Mouse (Mus musculus) lung, embryonic 16.5 days (tissue): ENCODE results near the gene Iqsec1. TPM values are rescaled to one million over a fixed set of nuclear protein-coding genes. Genes with fewer than 3 reads are reported as not detected.

Source experiments
- ATAC-seq: fragments of 200-750 bp; cut with Nextera tagmentation; 2 replicates; pipeline ENCODE4 v1.8.0; 2017; ENCODE audit warnings: low read depth, mild to moderate bottlenecking, moderate library complexity
- H3K27ac ChIP-seq: fragments of 300-500 bp; sonication (generic); 2 replicates; pipeline ENCODE4 v1.5.1; 2014; ENCODE audit warnings: mild to moderate bottlenecking, control low read depth, low read length
- H3K27me3 ChIP-seq: fragments of 300-500 bp; sonication (generic); 2 replicates; pipeline ENCODE4 v1.6.1; 2014; ENCODE audit warnings: low read depth, low read length, mixed read lengths; ENCODE audit not compliant: control insufficient read depth, insufficient read depth
- H3K36me3 ChIP-seq: fragments of 300-500 bp; sonication (generic); 2 replicates; pipeline ENCODE4 v1.6.1; 2014; ENCODE audit warnings: low read length; ENCODE audit not compliant: control insufficient read depth, insufficient read depth
- H3K4me1 ChIP-seq: fragments of 300-500 bp; sonication (generic); replicated peaks from 2 replicates; pipeline ENCODE4 v1.6.1; 2014; ENCODE audit warnings: low read length, mixed read lengths; ENCODE audit not compliant: control insufficient read depth, insufficient read depth
- H3K4me2 ChIP-seq: fragments of 300-500 bp; sonication (generic); 2 replicates; pipeline ENCODE4 v1.6.1; 2014; ENCODE audit warnings: low read depth, low read length, control low read depth
- H3K4me3 ChIP-seq: fragments of 300-500 bp; sonication (generic); 2 replicates; pipeline ENCODE4 v1.5.1; 2014; ENCODE audit warnings: mild to moderate bottlenecking, low read length, control low read depth
- H3K9ac ChIP-seq: fragments of 300-500 bp; sonication (generic); 2 replicates; pipeline ENCODE4 v1.6.1; 2014; ENCODE audit warnings: low read length, control low read depth
- H3K9me3 ChIP-seq: fragments of 300-500 bp; sonication (generic); 2 replicates; pipeline ENCODE4 v1.6.1; 2016; ENCODE audit warnings: low read length; ENCODE audit not compliant: control insufficient read depth
- WGBS: fragments of 180-500 bp; shearing (Covaris S2); extraction: QIAGEN DNeasy Blood & Tissue Kit; methylation state at CpG from one replicate; pipeline ENCODE4 v1.1.7; 2014; 5-methylcytosine and 5-hydroxymethylcytosine counted together
- polyA plus RNA-seq: library from polyadenylated mRNA; unstranded; fragments of >200 nt; fragmentation: Nextera tagmentation; extraction: Ambion mirVana; gene quantifications from 2 replicates; pipeline ENCODE4 v1.2.1, GENCODE M21; 2015

The Iqsec1 gene
- polyA plus RNA-seq, 1 experiment from 2014 or later = 11.7 TPM

DNA sequence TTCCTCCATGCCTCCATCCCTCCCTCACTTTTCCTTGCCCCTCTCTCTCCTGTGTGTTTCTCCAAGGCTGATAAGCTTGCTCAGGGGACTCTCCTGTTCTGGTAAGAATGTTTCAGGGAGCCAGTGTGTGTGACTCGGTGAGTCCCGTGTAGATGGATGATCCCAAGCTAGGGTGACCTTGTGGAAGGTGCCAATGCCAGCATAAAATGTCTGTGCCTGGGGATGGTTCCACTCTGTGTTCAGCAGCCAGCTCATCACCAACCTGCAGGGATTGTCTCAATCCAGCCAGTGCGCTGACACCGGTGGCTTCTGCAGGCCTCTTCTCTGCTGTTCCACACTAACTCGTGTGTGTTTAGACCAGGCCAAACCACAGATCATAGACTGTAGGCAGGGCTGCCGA is 372.0 kb downstream of the Iqsec1 start:
- H3K4me3 ChIP-seq = no peak overlapping the region
- no peak overlapping the region for H3K9ac ChIP-seq
- ATAC-seq = no peak
- no peaks in the 10 kb centered on the region for H3K27me3 ChIP-seq
- H3K9me3 ChIP-seq = no peaks in the 10 kb centered on the region
- 78% methylated on average over 6 of the region's 6 CpGs for WGBS
- no peaks in the 10 kb centered on the region for H3K36me3 ChIP-seq
- H3K4me1 ChIP-seq = peaks cover 15% of the 10 kb centered on the region
- H3K4me2 ChIP-seq = no peak overlapping the region
- H3K27ac ChIP-seq = no peak overlapping the region

- WGBS = 79% methylated on average over 6 of the region's 6 CpGs
Measured at GRCm38 (mm10) chr6:90615991-90616390, 372.5 kb downstream of the Iqsec1 start.

DNA sequence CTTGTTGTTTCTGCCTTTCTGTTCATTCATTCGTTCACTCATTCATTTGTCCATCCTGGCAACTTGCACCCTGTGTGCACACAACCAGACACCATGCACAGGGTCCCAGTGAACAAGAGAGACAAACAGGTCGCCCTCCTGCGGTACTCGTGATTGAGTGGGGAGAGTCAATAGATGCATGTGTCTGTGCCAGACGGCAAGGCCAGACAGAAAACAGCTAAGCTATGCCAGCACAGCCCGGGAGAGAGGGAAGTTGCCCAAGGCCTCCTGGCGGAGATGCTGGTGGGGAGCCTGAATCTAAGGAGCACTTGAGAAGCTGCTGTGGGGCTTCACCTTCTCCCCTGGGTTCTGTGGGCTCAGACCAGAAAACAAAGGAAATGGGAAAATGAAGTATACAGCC is 373.1 kb downstream of the Iqsec1 start:
- H3K9ac ChIP-seq = no peak overlapping the region
- no peaks in the 10 kb centered on the region for H3K36me3 ChIP-seq
- peaks cover 11% of the 10 kb centered on the region for H3K4me1 ChIP-seq
- H3K27me3 ChIP-seq = no peaks in the 10 kb centered on the region
- H3K4me2 ChIP-seq = no peak overlapping the region
- no peaks in the 10 kb centered on the region for H3K9me3 ChIP-seq
- H3K4me3 ChIP-seq = no peak overlapping the region
- no peak for ATAC-seq
- WGBS = 65% methylated on average over 7 of the region's 7 CpGs
- no peak overlapping the region for H3K27ac ChIP-seq

More at GRCm38 (mm10) chr6:90615991-90616390, 372.5 kb downstream of the Iqsec1 start:
- no peaks in the 10 kb centered on the region for H3K36me3 ChIP-seq
- H3K9me3 ChIP-seq = no peaks in the 10 kb centered on the region
- no peak overlapping the region for H3K4me2 ChIP-seq
- H3K27me3 ChIP-seq = no peaks in the 10 kb centered on the region
- H3K4me3 ChIP-seq = no peak overlapping the region
- H3K4me1 ChIP-seq = peaks cover 11% of the 10 kb centered on the region
- no peak for ATAC-seq
- H3K9ac ChIP-seq = no peak overlapping the region
- H3K27ac ChIP-seq = no peak overlapping the region

DNA sequence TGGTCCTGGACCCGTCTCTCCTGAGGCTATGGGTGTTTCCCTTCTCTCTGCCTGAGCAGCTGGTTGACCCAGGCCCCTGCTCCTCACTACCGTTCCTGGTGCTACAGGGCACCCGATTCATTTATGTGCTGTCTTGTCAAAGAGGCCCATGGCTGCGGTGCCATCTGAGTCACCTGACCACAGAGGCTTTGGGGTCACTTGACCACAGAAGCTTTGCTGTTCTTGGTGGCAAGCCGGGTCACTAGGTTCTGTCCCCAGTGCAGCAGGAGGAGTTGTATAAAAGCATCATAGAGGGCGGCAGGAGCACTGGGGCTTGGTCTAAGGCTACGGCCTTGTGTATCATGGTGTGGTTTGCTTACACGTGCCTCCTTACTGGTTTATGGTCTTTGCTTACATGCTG is 375.2 kb downstream of the Iqsec1 start:
- no peak overlapping the region for H3K4me2 ChIP-seq
- ATAC-seq = no peak
- no peak overlapping the region for H3K9ac ChIP-seq
- no peaks in the 10 kb centered on the region for H3K27me3 ChIP-seq
- no peaks in the 10 kb centered on the region for H3K36me3 ChIP-seq
- no peak overlapping the region for H3K4me3 ChIP-seq
- no peaks in the 10 kb centered on the region for H3K9me3 ChIP-seq
- 81% methylated on average over 8 of the region's 8 CpGs for WGBS
- no peaks in the 10 kb centered on the region for H3K4me1 ChIP-seq
- H3K27ac ChIP-seq = no peak overlapping the region

DNA sequence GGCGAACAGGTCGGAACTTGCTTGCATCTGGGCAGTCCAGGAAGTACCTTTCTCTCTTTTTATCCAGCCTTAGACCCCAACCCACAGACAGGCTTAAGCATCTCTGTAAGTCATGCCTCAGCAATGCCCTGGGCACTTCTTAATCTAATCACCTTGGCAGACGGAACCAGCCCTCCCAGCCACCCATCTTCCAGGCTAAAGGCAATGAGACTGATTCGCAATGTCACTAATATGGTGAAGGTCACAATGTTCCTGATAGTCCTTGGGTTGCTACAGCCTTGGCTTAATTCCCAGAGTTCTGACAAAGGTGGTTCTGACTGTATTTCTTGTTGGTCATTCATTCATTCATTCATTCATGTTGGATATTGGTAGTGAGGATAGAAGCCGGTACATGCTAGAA is 378.2 kb downstream of the Iqsec1 start:
- ATAC-seq = no peak
- Histone ChIP-seq H3K27ac (no peak overlapping the region), H3K9ac (no peak overlapping the region), H3K27me3 (no peaks in the 10 kb centered on the region), H3K9me3 (no peaks in the 10 kb centered on the region), H3K4me1 (0 out of 2 replicates have a peak, but pooled peaks cover 3% of the 10 kb centered on the region), H3K36me3 (no peaks in the 10 kb centered on the region), H3K4me3 (no peak overlapping the region), H3K4me2 (no peak overlapping the region)
- WGBS = 85% methylated on average over 5 of the region's 5 CpGs

- no peaks in the 10 kb centered on the region for H3K36me3 ChIP-seq
- no peaks in the 10 kb centered on the region for H3K9me3 ChIP-seq
- H3K4me2 ChIP-seq = no peak overlapping the region
- no peak overlapping the region for H3K27ac ChIP-seq
- no peaks in the 10 kb centered on the region for H3K27me3 ChIP-seq
- no peak for ATAC-seq
- 56% methylated on average over 6 of the region's 6 CpGs for WGBS
- peaks cover 3% of the 10 kb centered on the region; the same call in 1 of the 2 replicates for H3K4me1 ChIP-seq
- H3K9ac ChIP-seq = no peak overlapping the region
- H3K4me3 ChIP-seq = no peak overlapping the region
Measured at GRCm38 (mm10) chr6:90608186-90608585, 380.3 kb downstream of the Iqsec1 start.

DNA sequence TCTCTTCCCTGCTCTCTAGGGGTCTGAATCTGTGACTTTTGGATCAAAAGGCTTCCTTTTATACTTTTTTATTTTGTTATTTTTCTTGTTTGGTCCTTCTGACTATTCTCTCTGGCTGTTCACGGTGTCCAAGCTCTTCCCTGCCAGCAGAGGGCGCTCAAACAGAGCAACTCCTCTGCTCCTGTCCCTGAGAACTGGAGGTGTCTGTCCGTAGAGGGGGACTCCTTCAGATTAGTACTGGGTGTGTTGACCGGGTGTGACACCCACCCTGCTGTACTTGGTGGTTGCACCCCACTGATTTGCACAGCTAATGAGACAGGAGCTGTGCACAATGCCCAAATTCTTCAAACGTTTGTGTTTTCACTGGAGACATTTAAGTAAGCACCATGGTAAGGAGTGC is 381.3 kb downstream of the Iqsec1 start:
- H3K27ac ChIP-seq = no peak overlapping the region
- no peak overlapping the region for H3K4me2 ChIP-seq
- H3K9me3 ChIP-seq = no peaks in the 10 kb centered on the region
- H3K9ac ChIP-seq = no peak overlapping the region
- 11% methylated on average over 5 of the region's 5 CpGs for WGBS
- H3K27me3 ChIP-seq = no peaks in the 10 kb centered on the region
- no peaks in the 10 kb centered on the region for H3K36me3 ChIP-seq
- peaks cover 3% of the 10 kb centered on the region; the same call in 1 of the 2 replicates for H3K4me1 ChIP-seq
- no peak for ATAC-seq
- no peak overlapping the region for H3K4me3 ChIP-seq

- Histone ChIP-seq H3K9ac (no peak overlapping the region), H3K36me3 (no peaks in the 10 kb centered on the region), H3K4me3 (no peak overlapping the region), H3K9me3 (no peaks in the 10 kb centered on the region), H3K27me3 (no peaks in the 10 kb centered on the region), H3K4me2 (no peak overlapping the region), H3K4me1 (peaks cover 3% of the 10 kb centered on the region; the same call in 1 of the 2 replicates), H3K27ac (no peak overlapping the region)
- 30% methylated on average over 7 of the region's 7 CpGs for WGBS
- no peak for ATAC-seq
Measured at GRCm38 (mm10) chr6:90606538-90606937, 381.9 kb downstream of the Iqsec1 start.
